Mouse (Mus musculus) right cerebral cortex, adult 18-20 months (tissue): ENCODE measurements around the gene Pknox2.
A peak's percentile ranks its signal among the peaks of the same experiment; 100 is the strongest.

Experiments used
- DNase-seq: peaks from one replicate; pipeline ENCODE4 v3.0.0; 2022; ENCODE audit warnings: mixed read lengths

The Pknox2 gene

DNA sequence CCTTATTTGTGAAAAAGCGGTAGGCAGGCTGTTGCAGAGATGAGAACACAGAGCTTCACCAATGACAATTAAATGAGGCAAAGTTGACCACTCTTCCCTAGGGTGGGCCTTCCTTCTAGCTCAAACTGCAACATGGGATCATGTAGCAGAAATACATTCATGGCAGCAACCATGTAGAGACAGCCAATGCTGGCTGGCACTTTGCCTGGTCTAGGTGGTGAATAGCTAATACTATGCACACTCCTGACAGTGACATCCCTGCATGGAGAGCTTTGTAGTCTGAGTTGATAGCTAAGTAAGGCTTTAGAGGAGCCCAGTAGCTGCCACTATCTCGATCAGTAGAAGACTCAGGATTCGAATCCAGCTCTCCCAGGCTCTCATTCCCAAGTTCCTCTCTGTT is 48.6 kb downstream of the Pknox2 start:
- DNase-seq = no peak

DNA sequence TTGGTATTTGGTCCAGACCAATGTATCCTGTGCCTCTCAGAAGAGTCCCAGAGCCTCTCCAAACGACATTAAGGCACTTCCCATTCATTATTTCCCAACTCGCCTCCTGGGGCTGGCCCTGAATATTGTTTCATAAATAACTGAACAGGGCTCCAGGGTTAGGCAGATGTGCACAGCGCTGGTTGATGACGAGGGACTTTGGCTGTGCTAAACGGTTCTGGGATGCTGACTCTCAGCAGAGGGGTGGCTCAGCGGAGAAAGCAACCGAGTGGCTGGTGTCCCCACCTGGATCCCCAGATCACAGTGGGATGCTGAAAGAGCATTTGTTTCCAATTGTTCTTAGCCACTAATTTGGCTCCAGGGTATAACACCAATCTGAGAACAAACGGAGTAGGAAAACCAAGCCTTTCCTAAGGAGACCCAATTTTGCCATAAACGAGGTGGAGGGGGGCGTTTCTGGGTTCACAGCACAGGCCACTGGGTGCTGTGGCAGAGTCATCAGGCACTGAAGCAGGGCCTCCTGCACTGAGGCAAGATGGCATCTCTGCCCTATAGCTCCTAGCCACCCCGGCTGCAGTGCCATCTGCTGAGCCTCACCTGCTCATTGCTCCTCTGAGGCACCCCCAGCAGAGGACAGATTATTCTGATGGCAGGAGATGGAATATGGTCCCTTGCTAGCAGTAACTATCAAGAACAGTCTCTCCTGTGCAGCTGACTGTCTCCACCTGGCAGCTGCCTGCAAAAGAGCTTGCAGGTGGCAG is 52.8 kb downstream of the Pknox2 start:
- no peak for DNase-seq

DNA sequence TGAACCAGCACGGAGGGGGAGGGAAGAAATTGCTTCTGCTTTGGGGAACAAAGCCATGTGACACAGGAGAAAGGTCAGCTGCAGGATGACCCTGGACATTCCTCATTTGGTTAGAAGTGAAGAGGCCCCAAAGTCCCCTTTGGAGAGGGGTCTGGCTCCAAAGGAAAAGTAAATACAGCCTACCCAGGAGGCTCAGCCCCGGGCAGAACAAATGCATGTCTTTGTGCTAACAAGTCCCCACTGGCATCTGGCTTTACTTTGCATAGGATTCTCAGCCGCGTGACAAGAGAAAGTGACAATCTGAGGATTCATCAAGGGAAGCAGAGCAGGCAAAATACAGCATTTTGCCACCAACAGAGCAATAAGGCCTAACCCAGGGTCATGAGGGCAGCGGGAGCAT is 54.1 kb downstream of the Pknox2 start:
- DNase-seq = no peak

DNA sequence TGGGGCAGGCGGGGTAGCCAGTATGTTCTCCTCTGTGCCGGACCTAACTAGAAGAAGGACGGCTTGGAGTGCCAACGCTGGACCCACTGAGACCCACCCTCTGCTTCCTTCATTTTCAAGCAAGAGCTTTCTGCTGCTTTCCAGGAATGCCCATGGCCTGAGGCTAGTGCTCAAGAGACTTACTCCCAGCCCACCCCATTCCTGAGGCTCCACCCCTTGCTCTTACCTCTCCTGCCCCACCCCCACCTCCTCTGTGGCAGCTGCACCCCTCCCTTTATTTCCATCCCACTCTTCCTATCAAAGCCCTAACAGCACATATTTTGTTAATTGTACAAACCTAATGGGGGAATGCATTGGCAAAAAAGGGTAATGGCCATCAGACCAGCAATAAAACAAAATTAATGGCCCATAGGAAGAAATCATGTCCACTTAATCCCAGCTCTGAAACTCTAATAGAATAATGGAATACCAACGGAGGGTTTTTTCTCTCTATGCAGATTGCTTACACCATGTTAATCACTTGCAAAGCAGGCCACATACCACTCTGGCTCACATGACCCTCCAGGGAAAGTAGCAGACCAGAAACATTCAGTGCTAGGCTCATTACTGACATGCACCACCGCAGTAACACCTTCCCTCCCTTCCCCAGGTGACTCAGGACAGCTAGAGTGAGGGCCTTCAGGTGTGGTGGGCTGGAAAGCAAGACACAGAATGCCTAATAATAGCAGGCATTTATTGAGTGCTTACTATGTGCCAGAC is 57.1 kb downstream of the Pknox2 start:
- DNase-seq = no peak

DNA sequence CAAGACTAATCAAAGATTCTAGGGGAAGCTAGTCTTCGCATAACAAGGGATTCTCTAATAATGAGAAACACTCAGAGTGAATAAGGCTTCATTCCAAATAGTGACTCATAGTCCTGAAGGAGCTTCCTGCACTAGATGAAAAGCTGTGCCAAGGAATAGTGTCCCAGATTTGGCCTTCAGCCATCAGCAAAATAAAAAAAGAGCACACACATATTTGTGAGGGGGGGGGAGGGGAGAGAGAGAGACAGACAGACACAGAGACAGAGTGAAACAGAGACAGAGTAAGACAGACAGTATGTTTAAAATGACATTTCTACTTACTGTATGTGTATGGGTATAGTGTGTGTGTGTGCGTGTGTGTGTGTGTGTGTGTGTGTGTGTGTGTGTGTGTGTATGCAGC is 61.8 kb downstream of the Pknox2 start:
- peak; percentile 47 for DNase-seq

DNA sequence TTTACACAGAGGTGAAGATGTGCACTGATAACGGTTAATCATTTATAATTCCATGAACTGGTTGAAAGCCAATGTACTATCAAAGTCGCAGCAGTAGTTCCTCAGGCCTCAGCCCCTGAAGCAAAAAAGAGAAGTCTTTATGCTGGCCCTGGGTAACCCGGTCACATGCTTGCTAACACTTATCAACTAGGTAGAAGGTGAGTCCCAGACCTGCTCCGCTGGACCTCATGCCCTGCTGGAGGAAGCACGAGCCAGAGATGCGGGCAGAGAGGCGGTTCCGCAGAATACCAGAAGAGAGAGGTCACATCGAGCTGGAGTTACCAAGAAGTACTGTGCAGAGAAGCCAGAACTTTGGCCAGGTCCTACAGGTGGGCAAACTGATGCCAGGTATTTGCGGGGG is 65.0 kb downstream of the Pknox2 start:
- DNase-seq = no peak

DNA sequence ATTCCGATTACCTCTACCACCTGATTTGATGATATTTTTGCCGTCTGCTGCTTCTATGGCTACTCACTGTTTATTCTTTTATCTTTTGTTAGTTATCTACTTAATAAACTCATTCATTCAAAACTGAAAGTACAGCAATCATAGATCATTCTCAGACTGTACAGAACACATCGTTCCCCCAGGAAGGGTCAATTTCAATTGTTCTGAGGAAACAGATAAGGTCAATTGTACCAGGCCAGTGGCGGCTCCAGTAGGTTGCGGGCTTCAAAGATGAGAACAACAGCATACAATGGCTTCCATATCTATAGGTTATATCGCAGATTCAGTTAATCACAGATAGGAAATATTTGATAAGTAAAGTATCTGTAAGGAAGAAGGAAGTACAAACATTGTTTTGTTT is 66.9 kb downstream of the Pknox2 start:
- DNase-seq = no peak

DNA sequence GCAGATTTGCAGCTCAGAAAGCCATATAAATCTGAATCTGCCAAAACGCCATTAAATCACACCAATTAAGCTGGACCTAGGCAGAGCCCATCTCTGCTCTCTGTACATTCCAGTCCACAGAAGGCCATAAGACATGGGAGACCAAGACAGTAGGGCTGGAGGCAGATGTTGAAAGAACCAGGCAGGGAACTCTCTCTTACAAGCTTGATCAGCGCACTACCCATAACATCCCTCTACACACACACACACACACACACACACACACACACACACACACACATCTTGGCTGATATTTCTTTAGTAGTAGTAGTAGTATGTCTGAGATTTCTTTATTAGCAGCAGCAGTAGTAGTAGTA is 70.2 kb downstream of the Pknox2 start:
- no peak for DNase-seq

DNA sequence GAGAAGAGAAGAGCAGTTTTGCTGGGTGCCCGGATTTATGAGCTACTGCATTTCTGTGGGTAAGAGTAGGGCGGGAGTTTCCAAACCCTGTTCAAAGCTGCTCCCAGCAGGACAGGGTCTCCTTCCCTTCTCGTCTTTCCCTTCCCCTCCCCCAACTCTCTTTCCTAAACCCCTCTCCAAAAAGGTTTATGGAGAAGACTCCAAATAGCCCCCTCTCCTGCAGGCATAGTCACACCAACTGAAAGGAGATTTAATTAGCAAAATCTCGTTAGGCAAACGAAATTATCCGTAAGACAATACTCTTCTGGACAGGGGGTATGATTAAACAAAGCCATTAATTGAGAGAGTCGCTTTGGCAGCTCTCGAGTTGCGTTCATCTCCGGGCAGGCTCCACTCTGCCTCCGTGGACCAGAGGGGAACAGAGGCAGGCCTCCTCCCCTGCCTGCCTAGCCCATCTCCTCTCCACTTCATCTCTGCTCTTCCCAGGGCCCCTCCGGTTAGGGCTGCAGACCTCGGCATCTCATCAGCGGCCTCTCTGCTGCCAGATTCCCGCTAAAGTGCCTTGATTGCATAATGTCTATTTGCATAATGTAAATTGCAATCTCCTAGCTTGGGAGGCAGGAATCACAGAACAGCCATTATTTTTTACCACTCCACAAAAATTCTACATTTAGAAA is 70.7 kb downstream of the Pknox2 start:
- DNase-seq = peak; percentile 61

DNA sequence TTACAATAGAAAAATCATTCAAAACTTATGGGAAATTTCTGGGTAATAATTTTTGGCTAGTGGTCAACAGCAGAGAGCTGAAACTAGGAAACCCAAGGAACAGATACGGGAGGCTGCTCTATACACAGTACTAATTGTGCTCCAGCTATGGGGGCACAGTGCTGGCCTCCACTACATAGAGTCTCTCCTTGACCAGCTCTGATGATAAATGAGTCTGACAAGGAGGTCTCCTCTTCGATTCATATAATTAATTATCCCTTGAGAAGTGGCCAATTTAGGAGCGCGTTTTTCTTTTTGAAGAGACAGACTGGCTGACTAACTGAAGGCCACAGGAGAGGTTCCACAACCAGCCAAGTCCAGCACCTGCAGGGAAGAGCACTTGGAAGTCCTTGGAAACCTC is 71.3 kb downstream of the Pknox2 start:
- DNase-seq = no peak

DNA sequence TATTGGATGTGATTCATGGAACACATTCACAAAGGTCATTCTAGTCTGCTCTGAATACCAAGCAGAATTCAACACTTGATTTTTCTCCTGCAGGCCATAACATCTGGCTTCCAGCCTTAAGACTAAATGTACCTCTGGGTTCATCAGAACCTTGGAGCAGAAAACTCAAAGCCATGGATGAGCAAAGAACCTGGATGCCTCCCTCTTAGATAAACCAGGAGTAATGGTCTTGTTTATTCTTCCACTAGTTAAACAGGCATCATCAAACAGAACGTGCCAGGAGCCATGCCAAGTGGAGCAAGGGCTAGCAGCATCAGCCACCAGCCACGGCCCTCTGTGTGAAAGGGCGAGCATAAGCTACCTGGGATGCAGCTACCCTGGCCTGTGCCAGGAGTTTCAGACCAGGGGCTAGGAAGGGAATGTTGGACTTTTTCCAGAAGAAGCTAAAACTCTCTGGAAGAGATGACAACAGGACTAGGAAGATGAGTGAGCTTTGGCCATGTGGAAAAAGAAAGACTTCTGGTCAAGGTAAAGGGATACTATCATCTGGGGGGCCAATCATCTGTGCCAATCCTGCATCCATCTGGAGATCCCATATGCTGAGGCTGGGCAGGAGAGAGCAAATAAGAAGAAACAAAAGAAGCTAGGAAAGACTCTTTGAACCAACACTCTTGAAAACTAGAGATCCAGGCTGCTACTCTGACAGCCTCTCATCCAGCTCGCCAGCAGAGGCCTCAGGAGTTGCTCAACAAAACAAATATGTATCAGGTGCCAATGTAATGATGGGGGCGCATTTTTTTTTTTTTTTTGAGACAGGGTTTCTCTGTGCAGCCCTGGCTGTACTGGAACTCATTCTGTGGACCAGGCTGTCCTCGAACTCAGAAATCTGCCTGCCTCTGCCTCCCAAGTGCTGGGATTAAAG is 77.6 kb downstream of the Pknox2 start:
- no peak for DNase-seq

DNA sequence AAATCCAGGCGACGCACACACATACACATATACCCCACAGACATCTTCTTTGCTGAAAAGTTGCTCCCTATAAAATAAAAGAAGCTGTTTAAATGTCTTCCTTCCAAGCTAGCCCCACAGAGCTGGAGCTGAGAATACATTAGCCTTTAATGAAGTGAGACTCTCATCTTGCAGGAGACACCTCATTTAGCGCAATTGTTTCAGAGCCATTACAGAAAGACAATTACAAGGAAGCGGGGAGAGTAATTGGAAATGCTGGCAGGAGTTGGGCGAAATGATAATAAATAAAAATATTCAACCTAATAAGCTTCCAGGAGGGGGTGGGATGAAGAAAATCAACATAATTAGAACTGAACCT is 79.8 kb downstream of the Pknox2 start:
- DNase-seq = no peak

DNA sequence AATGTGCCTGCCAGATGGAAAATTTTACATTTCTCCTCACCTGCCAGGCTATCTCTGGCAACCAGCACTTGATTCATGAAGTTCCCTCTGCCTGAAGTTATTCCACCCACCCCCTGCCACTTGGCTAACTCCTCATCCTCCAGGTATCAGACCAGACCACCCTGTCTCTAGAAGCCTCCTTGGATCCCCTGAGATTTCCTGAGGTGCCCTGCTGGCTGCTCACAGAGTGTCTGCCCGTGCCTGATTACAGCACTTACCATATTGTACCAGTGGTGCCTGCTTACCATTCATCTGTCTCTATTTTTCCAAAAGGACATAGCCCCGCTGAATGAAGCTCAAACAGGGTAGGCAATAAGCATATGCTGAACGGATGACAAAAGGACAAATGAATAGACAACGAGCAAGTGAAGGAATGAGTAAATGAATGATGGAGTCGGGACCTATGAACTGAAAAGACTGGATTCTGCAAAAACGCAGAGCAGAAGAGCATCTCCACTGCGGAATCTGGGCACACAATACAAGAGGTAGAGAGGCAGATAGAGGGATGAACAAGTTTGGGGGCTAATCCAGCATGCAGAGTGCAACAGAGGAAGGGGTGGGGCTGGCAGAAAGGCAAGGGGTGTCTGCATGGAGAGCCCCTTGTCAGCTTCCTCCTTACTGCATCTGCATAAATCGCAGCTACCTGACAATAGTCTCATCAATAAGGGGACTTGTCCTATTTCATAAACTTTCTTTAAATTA is 80.3 kb downstream of the Pknox2 start:
- DNase-seq = no peak

DNA sequence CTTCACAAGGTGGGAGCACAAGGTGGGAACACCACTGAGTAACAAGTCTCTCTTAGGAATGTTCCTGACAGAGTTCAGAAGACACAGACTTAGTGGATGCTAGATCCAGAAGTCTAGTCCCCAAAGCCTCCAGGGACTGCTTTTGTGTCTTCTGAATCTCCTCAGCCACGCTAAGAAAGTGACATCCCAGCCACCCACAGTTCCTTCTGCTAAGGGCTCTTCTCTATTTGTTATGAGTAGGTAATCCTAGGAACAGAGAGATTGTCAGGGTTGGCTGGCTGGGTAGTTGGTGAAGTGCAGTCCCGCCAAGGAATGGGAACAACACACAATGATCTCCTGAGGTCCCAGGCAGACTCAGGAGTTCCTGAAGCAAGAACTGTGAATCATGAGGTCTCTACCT is 85.6 kb downstream of the Pknox2 start:
- no peak for DNase-seq

DNA sequence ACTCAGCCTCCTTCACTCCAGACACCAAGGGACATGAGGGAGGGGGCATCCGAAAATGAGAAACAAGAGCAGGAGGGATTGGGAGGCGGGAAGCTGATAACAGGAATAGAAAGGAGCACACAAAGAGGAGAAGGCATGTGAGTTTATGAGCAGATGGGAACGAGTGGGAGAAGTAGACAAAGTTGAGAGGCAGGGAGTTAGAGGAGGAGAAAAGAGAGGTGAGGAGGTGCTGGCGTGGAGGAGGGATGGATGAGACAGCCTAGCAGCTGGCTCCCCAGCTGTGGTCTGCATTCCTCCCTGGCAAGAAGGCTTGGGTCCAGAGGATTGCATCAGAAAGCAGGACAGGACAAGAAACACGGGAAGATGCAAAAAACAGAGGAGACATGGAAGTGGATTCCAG is 92.5 kb downstream of the Pknox2 start:
- DNase-seq = peak; percentile 83

DNA sequence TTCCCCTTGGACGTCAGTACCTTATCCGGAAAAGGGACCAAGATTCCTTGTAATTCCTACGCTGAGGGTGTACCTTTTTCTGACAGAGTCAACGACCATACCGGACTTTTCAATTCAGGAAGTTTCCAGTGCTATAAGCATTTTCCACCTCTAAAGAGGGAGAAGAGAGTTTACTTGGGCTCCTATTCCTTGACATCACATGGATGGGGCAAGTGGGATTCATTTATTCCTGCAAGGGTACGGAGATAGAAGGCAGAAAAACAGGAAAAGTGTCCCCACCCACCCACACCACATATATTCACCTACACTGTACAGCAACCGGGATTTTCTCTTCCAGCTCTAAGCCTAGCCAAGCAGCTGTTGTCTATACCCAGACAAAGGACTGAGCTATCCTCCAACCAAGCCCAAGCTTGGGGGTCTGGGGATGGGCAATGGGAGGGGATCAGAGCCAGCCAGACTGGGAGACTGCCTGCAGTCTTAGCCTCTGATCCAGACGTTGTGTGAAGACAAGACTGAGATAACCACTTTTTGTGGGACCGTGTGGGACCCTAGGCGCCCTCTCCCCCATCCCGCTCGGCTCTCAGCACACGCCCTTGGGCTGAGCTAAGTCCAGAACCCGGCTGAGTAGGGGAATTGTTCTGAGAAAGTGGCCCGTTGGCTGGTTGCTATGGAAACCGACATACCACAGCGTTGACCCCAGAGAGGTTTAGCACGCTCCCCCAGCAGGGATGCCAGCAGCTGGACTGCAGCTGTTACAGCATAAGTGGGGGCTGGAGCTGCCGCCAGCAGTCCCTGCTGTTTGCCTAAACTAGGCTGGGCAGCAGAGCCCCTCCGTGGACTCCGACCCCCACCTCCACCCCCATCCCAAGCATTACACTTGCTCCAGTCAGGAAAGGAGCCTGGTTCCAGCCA is 93.3 kb downstream of the Pknox2 start:
- no peak for DNase-seq

DNA sequence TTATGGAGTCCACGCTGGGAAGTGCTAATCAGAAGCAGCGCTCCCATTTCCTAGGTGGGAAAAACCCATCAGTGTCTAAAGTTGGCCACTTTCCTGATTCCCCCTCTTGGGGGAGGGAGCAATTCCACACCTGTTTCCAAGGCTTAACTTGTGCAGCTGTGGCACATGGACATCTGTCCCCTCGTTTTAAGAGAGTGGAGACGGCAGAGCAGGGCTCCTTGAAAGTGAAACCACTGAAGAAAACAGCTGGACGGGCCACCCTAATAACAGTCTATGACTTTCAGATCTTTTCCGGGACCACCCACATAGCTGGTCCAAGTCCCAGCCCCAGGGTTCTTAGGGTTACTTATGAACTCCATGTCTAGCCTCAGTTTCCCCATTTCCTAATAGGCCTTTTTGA is 94.2 kb downstream of the Pknox2 start:
- no peak for DNase-seq

DNA sequence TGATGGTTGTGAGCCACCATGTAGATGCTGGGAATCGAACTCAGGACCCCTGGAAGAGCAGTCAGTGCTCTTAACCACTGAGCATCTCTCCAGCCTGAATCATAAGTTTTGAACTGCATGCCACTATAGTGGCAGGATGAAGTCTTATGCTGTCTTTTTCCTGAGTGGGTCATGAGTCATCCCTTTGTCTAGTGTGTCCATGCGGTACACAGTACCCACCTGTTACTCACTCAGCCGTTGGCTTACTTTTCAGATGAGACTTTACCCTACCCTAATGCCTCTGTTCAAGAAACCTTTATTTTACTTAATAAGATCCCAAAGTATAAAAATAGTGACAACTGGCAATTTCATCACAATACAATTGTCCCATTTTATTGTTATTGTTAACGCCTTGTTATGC is 95.5 kb downstream of the Pknox2 start:
- no peak for DNase-seq

DNA sequence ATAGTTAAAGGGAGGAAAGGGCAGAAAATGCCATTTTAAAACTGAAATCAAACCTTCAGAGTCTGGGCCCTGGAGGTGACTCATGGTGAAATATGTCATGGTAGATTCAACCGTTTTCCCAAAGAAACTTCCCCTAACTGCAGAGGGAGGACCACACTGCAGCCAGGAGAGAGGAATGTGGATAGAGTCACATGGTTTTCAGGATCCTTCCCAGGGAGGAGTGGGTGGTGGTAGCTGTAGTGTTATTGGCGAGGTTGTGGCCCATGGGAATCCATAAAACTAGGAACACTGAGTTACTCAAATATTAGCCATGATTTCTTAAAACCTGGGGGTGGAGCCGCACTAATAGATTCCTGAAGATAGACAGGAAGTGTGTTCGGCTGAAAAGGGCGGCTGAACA is 99.7 kb downstream of the Pknox2 start:
- no peak for DNase-seq

DNA sequence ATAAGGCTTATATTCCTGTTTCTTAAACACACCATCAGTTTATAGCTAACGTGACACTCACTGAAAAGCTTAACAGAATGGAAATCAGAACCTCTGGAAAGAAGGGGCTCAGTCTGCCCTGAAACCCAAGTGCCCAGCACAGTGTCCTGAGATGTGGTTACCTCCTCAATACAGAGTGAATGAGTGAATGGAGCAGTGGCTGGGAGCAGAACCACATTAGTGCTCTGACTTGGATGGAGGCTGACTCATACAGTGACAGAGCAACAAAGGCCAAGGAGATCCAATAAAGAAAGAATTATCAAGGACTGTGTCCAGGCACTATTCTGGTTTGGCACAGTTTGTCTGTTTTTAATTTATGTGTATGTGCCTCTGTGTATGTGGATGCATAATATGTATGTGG is 101.3 kb downstream of the Pknox2 start:
- no peak for DNase-seq

DNA sequence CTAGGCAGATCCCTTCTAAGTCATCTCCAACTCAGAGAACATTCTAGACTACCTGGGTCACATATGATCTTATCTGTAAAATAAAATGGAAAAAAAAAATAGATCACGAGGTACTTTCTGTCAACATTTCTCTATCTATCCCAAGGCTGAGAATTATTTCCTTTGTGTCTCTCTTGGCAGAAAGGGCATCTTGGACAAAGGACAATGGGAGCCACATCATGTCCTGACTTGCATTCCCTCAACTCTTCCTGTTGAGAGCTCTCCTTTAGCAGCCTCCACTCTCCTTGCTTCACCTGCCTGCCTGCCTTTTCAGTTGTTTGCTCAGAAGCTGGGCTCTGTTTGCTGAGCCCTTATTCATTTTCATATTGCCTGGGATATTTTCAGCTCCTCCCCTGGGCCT is 103.0 kb downstream of the Pknox2 start:
- DNase-seq = no peak
